Mouse (Mus musculus) cerebellum, adult 2 months (tissue): ENCODE measurements around the gene Smco4.

ENCODE experiments used
- CTCF ChIP-seq: fragments of 200-500 bp; IDR thresholded peaks from 2 replicates; pipeline ENCODE4 v1.5.1; 2011; ENCODE audit warnings: low read depth, mild to moderate bottlenecking, control low read depth, low read length, moderate library complexity, borderline replicate concordance; ENCODE audit not compliant: insufficient read depth
- POLR2A ChIP-seq: fragments of 200-500 bp; IDR thresholded peaks from 2 replicates; pipeline ENCODE4 v1.6.1; 2011; ENCODE audit warnings: low read length, control low read depth, borderline replicate concordance; ENCODE audit not compliant: insufficient read depth

- TF ChIP-seq POLR2A: no peak
- TF ChIP-seq CTCF: no peak
Observed at GRCm38 (mm10) chr9:15523646-15524045, 30.4 kb downstream of the Smco4 start.
